8 mouse cellular contexts compared by ENCODE assay signal in genomic region chr1:160044237-160045021, GRCm38 (mm10). TPM values are rescaled to one million over a fixed set of nuclear protein-coding genes. Genes with fewer than 3 reads are reported as not detected.
DNase-seq lines count a peak whose midpoint lies in the region; ATAC-seq and TF ChIP-seq lines count a peak whose summit lies in the region.

Gene 4930523C07Rik (plus strand): TSS chr1:160044382.

- no peak within 1 kb of the TSS for H3K27ac ChIP-seq in intestine, embryonic 16.5 days (ENCODE audit: low read length)
- no peak within 1 kb of the TSS for H3K27ac ChIP-seq in neural tube, embryonic 12.5 days
- H3K27ac ChIP-seq in thymus, adult 2 months (ENCODE audit: control insufficient read depth, insufficient read depth, low read length) = peak within 1 kb of the TSS; percentile 86

- peak; percentile 66; the same call in 1 of the 2 replicates for TF ChIP-seq CTCF in thymus, adult 2 months (IDR thresholded peaks at IDR 0.05; ENCODE audit: borderline replicate concordance, control insufficient read depth, extremely low read depth, insufficient read depth, low read length, poor library complexity)

- 2% methylated on average over 33 of the region's 33 CpGs for WGBS in intestine, embryonic 16.5 days
- WGBS in neural tube, embryonic 12.5 days = 3% methylated on average over 33 of the region's 33 CpGs
- under 1% methylated on average over 33 of the region's 33 CpGs for WGBS in thymus, adult 2 months

- DNase-seq in A20 (ENCODE audit: low read depth, low spot score) (peak; percentile 87), ZHBTc4 (ENCODE audit: low read depth, low spot score) (peak; percentile 70)
- peak; percentile 55 for DNase-seq in embryo, embryonic 10.5 days (ENCODE audit: low spot score)
- DNase-seq in lung, adult 18-20 months = peak; percentile 92 to 93
- peak; percentile 87 for DNase-seq in thymus, adult 2 months

- peak; percentile 79 for ATAC-seq in granulocyte monocyte progenitor cell, adult 5-6 weeks (replicated peaks; ENCODE audit: poor library complexity, severe bottlenecking)
- ATAC-seq in intestine, embryonic 16.5 days = peak; percentile 95
- ATAC-seq in neural tube, embryonic 12.5 days (ENCODE audit: low FRiP score, low read depth) = peak; percentile 58; the same call in 1 of the 2 replicates

- peak within 1 kb of the TSS; percentile 74 for H3K9ac ChIP-seq in intestine, embryonic 16.5 days (ENCODE audit: low read depth, low read length)
- H3K9ac ChIP-seq in neural tube, embryonic 12.5 days = peak within 1 kb of the TSS; percentile 47

- peak within 1 kb of the TSS; percentile 59 for H3K4me3 ChIP-seq in intestine, embryonic 16.5 days (ENCODE audit: low read length)
- peak within 1 kb of the TSS; percentile 34 for H3K4me3 ChIP-seq in neural tube, embryonic 12.5 days
- H3K4me3 ChIP-seq in thymus, adult 2 months (ENCODE audit: control insufficient read depth, insufficient read depth, low read length) = peak within 1 kb of the TSS; percentile 94

- H3K9me3 ChIP-seq in intestine, embryonic 16.5 days (ENCODE audit: control insufficient read depth, low read length) = no peaks in the 10 kb centered on the region
- no peaks in the 10 kb centered on the region for H3K9me3 ChIP-seq in neural tube, embryonic 12.5 days

- no peaks in the 10 kb centered on the region for H3K36me3 ChIP-seq in intestine, embryonic 16.5 days (ENCODE audit: control insufficient read depth, insufficient read depth, low read length)
- H3K36me3 ChIP-seq in neural tube, embryonic 12.5 days = no peaks in the 10 kb centered on the region
- H3K36me3 ChIP-seq in thymus, adult 2 months (ENCODE audit: control insufficient read depth, insufficient read depth, low read length) = no peaks in the 10 kb centered on the region

- 0 out of 2 replicates have a peak, but pooled peaks have one; percentile 41 for TF ChIP-seq POLR2A in thymus, adult 2 months (IDR thresholded peaks at IDR 0.05; ENCODE audit: control insufficient read depth, extremely low read depth, insufficient read depth, low read length, poor library complexity)

- H3K4me2 ChIP-seq in intestine, embryonic 16.5 days (ENCODE audit: low read depth, low read length) = peak within 1 kb of the TSS; percentile 79
- H3K4me2 ChIP-seq in neural tube, embryonic 12.5 days (replicated peaks) = peak within 1 kb of the TSS; percentile 71

- H3K27me3 ChIP-seq in intestine, embryonic 16.5 days (replicated peaks; ENCODE audit: control insufficient read depth, insufficient read depth, low read length) = no peaks in the 10 kb centered on the region
- no peaks in the 10 kb centered on the region for H3K27me3 ChIP-seq in neural tube, embryonic 12.5 days (replicated peaks)
- no peaks in the 10 kb centered on the region for H3K27me3 ChIP-seq in thymus, adult 2 months (ENCODE audit: control insufficient read depth, insufficient read depth, low read length)

- H3K4me1 ChIP-seq in intestine, embryonic 16.5 days (ENCODE audit: control insufficient read depth, insufficient read depth, low read length) = no peaks in the 10 kb centered on the region
- H3K4me1 ChIP-seq in neural tube, embryonic 12.5 days = peaks cover 6% of the 10 kb centered on the region; the same call in 1 of the 2 replicates
- peaks cover 30% of the 10 kb centered on the region for H3K4me1 ChIP-seq in thymus, adult 2 months (replicated peaks; ENCODE audit: control insufficient read depth, insufficient read depth, low read length)

RNA-seq across cellular contexts. Expression of gene 4930523C07Rik, which starts in this region (rescaled TPM):
- 22.9 and 28.4 TPM in 2 replicates for total RNA-seq in granulocyte monocyte progenitor cell, adult 5-6 weeks (2014; fragmentation: Nextera tagmentation)
- total RNA-seq in granulocyte monocyte progenitor cell, adult 5-6 weeks (2017) = 53.9 and 82.3 TPM in 2 replicates
- polyA plus RNA-seq in intestine, embryonic 16.5 days (2015; fragmentation: Nextera tagmentation; extraction: Ambion mirVana) = 10.4 TPM in 2 replicates
- polyA plus RNA-seq in neural tube, embryonic 12.5 days (2016; fragmentation: Nextera tagmentation; extraction: Ambion mirVana) = 1.9 and 2.8 TPM in 2 replicates
- 25.8 and 26.5 TPM in 2 replicates for polyA plus RNA-seq in thymus, adult 2 months (2012; rRNA removed)

Comparison
In these comparisons a context has a peak if more than half of its experiments do, and no peak if none do; other contexts are left out.
1. H3K4me3 ChIP-seq: peak in every context shown above with its lines; median percentile 94 in thymus, adult 2 months; 59 in intestine, embryonic 16.5 days; 34 in neural tube, embryonic 12.5 days.